Mouse (Mus musculus) liver, embryonic 14.5 days (tissue): ENCODE data around the gene Nfkbia. TPM values are rescaled to one million over a fixed set of nuclear protein-coding genes. Genes with fewer than 3 reads are reported as not detected.

ENCODE experiments used
- ATAC-seq: fragments of 200-750 bp; cut with Nextera tagmentation; 2 replicates; pipeline ENCODE4 v1.8.0; 2017; ENCODE audit warnings: moderate number of reproducible peaks, mild to moderate bottlenecking, moderate library complexity; ENCODE audit not compliant: insufficient read depth
- DNase-seq, 3 experiments: peaks; one replicate each; pipeline ENCODE4 v3.0.0-alpha.2; 2012 to 2013; ENCODE audit warnings: low read depth in 3 of 3, low spot score in 3 of 3
- H3K27ac ChIP-seq: fragments of 300-500 bp; sonication (generic); 2 replicates; pipeline ENCODE4 v1.5.1; 2014; ENCODE audit warnings: moderate library complexity, mild to moderate bottlenecking, control low read depth, inconsistent platforms
- H3K27me3 ChIP-seq: fragments of 300-500 bp; sonication (generic); 2 replicates; pipeline ENCODE4 v1.6.1; 2014; ENCODE audit warnings: mild to moderate bottlenecking, low read length, moderate library complexity; ENCODE audit not compliant: control insufficient read depth, insufficient read depth
- H3K36me3 ChIP-seq: fragments of 300-500 bp; sonication (generic); replicated peaks from 2 replicates; pipeline ENCODE4 v1.6.1; 2014; ENCODE audit warnings: low read depth; ENCODE audit not compliant: control insufficient read depth, insufficient read depth
- H3K4me1 ChIP-seq, 2 experiments: fragments of 200-500 bp in 1 of 2; fragments of 300-500 bp in 1 of 2; sonication (generic) in 1 of 2; replicated peaks; 2 replicates each; pipeline ENCODE4 v1.6.1; 2012 to 2014; ENCODE audit warnings: antibody characterized with exemption in 1 of 2, inconsistent platforms in 1 of 2, low read length in 1 of 2; ENCODE audit not compliant: control insufficient read depth in 2 of 2, insufficient read depth in 2 of 2
- H3K4me2 ChIP-seq: fragments of 300-500 bp; sonication (generic); 2 replicates; pipeline ENCODE4 v1.6.1; 2014; ENCODE audit warnings: low read depth, mild to moderate bottlenecking, control low read depth, moderate library complexity
- H3K4me3 ChIP-seq, 2 experiments: fragments of 200-500 bp in 1 of 2; fragments of 300-500 bp in 1 of 2; sonication (generic) in 1 of 2; 2 replicates each; pipeline ENCODE4 v1.5.1; 2012 to 2014; ENCODE audit warnings: low read depth in 2 of 2, low read length in 2 of 2, mild to moderate bottlenecking in 2 of 2, control low read depth in 1 of 2, inconsistent platforms in 1 of 2, moderate library complexity in 1 of 2; ENCODE audit not compliant: insufficient read depth in 1 of 2
- H3K9ac ChIP-seq: fragments of 300-500 bp; sonication (generic); replicated peaks from 2 replicates; pipeline ENCODE4 v1.6.1; 2014; ENCODE audit warnings: mild to moderate bottlenecking, control low read depth, moderate library complexity
- H3K9me3 ChIP-seq: fragments of 300-500 bp; sonication (generic); 2 replicates; pipeline ENCODE4 v1.6.1; 2016; ENCODE audit warnings: low read length, mixed read lengths; ENCODE audit not compliant: control insufficient read depth
- CTCF ChIP-seq: IDR thresholded peaks from 2 replicates; pipeline ENCODE4 v1.5.1; 2016; ENCODE audit warnings: antibody characterized with exemption, low read depth, control low read depth
- EP300 ChIP-seq: IDR thresholded peaks from 2 replicates; pipeline ENCODE4 v1.6.1; 2016; ENCODE audit warnings: antibody characterized with exemption, low read depth
- WGBS: fragments of 180-500 bp; shearing (Covaris S2); extraction: QIAGEN DNeasy Blood & Tissue Kit; methylation state at CpG from one replicate; pipeline ENCODE4 v1.1.7; 2014; ENCODE audit not compliant: insufficient replicate concordance; 5-methylcytosine and 5-hydroxymethylcytosine counted together
- polyA plus RNA-seq, 2 experiments: library from polyadenylated mRNA; depleted of rRNA in 1 of 2; stranded (reverse) in 1 of 2; unstranded in 1 of 2; fragments of >200 nt; fragmentation: Nextera tagmentation in 1 of 2; extraction: Ambion mirVana in 1 of 2; gene quantifications; 2 replicates each; pipeline versions ENCODE4 v1.2.1 to v1.2.3; 2012 to 2014

Nfkbia gene
- polyA plus RNA-seq, 2 experiments, result 8.8 to 12.4 TPM

GRCm38 (mm10) chr12:55505314-55506028 lies 13.0 kb upstream of the Nfkbia start:
- no peaks in the 10 kb centered on the region for H3K4me1 ChIP-seq
- no peak overlapping the region for H3K4me3 ChIP-seq
- no peak overlapping the region for H3K9ac ChIP-seq
- TF ChIP-seq EP300 (no peak), CTCF (no peak)
- H3K27me3 ChIP-seq, result peaks cover 7% of the 10 kb centered on the region
- H3K36me3 ChIP-seq, result no peaks in the 10 kb centered on the region
- no peak overlapping the region for H3K4me2 ChIP-seq
- no peaks in the 10 kb centered on the region for H3K9me3 ChIP-seq
- DNase-seq (no peak), ATAC-seq (no peak)
- 44% methylated on average over 7 of the region's 7 CpGs for WGBS
- no peak overlapping the region for H3K27ac ChIP-seq

GRCm38 (mm10) chr12:55499031-55499430 lies 6.6 kb upstream of the Nfkbia start:
- under 1% methylated on average over 10 of the region's 10 CpGs for WGBS
- Histone ChIP-seq H3K4me2 (peak overlapping the region; percentile 13; the same call in 1 of the 2 replicates), H3K9ac (no peak overlapping the region), H3K27ac (no peak overlapping the region), H3K4me1 (peaks cover 0 to 5% of the 10 kb centered on the region in 2 experiments; a peak in 2 of 4 replicates), H3K27me3 (peaks cover 6% of the 10 kb centered on the region), H3K9me3 (no peaks in the 10 kb centered on the region), H3K36me3 (no peaks in the 10 kb centered on the region), H3K4me3 (no peak overlapping the region)
- no peak for TF ChIP-seq EP300
- TF ChIP-seq CTCF, result peak; percentile 96
- peak; percentile 54; the same call in 1 of the 2 replicates for ATAC-seq
- DNase-seq, result peak; percentile 50 to 59 (median 57)

DNA sequence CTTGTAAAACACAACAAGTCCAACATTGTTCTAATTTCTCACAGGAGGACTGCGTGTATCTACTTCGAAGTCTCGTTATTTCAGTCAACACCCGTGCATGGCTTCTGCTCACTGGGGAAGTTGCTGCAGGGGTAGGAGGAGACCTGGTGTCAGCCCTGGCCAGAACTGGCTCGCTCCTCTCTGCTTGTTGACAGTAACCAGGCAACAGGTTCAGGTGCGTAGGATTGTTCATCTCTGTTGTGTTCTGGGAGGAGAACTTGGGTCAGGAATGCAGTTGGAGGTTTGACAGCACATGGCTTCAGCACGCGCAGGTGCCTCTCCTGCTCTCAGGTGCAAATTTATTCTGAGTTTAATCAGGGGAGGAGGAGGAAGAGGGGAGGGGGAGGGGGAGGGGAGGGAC lies 5.3 kb upstream of the Nfkbia start:
- Histone ChIP-seq H3K9me3 (no peaks in the 10 kb centered on the region), H3K4me2 (no peak overlapping the region), H3K4me3 (no peak overlapping the region), H3K9ac (no peak overlapping the region), H3K4me1 (peaks cover 0 to 12% of the 10 kb centered on the region in 2 experiments; a peak in 3 of 4 replicates), H3K27me3 (no peaks in the 10 kb centered on the region; the same call in 1 of the 2 replicates), H3K27ac (no peak overlapping the region), H3K36me3 (no peaks in the 10 kb centered on the region)
- TF ChIP-seq EP300 (no peak), CTCF (no peak)
- DNase-seq, result no peak
- no peak for ATAC-seq
- WGBS, result 61% methylated on average over 8 of the region's 8 CpGs

DNA sequence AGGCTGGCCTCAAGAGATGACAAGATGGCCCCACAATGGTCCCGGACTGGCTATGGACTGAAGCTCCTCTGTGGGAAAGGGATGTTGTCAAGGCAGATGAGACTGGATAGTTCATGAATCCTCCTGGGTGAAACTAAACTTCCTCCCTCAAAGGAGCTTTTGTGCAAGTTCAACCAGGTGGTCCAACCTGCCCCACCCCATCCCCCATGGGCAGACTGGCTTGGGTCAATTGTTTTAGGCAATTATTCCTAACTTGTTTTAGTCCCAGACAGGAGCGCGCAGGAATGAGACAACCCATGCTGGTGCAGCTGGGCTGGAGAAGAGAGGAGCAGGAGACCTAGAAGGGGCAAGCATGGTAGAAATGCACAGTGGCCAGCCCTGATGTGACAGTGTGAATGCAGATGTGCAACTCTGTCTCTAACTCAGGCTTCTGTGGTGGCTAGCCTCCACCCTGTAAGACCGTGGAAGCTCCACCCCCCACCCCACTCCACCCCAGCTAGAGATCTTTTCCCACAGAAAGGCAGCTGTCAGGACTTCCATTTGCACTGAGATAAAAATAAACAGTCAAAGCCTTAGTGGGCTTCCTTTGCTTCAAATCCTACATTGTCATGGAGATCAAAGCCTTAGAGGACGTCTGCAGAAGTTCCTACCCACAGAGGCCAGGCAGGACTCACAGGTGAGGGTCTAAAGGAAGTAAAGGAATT lies 3.6 kb upstream of the Nfkbia start:
- Histone ChIP-seq H3K9me3 (no peaks in the 10 kb centered on the region), H3K4me1 (peaks cover 5 to 17% of the 10 kb centered on the region in 2 experiments)

More for the DNA sequence above, 3.6 kb upstream of the Nfkbia start:
- H3K36me3 ChIP-seq, result no peaks in the 10 kb centered on the region
- H3K4me2 ChIP-seq, result no peak overlapping the region
- no peak overlapping the region for H3K27ac ChIP-seq
- TF ChIP-seq EP300, result no peak
- WGBS, result 51% methylated on average over 5 of the region's 5 CpGs
- H3K9ac ChIP-seq, result no peak overlapping the region
- ATAC-seq, result no peak
- H3K27me3 ChIP-seq, result no peaks in the 10 kb centered on the region; the same call in 1 of the 2 replicates
- no peak for DNase-seq
- no peak overlapping the region for H3K4me3 ChIP-seq
